Mouse (Mus musculus) hematopoietic stem cell, adult 5-6 weeks (primary cell): Measurements from ENCODE around the gene Plscr4. TPM values are rescaled to one million over a fixed set of nuclear protein-coding genes. Genes with fewer than 3 reads are reported as not detected.

Experiments used
- ATAC-seq, 2 experiments: fragments of 125-278 bp in 1 of 2; replicated peaks in 1 of 2; 2 replicates each; pipeline ENCODE4 v1.8.0; 2016 to 2017; ENCODE audit warnings: inconsistent platforms in 2 of 2, mild to moderate bottlenecking in 2 of 2, moderate number of reproducible peaks in 2 of 2, low read depth in 1 of 2, moderate TSS enrichment in 1 of 2; ENCODE audit not compliant: low FRiP score in 2 of 2, poor library complexity in 2 of 2, severe bottlenecking in 2 of 2, insufficient read depth in 1 of 2, low TSS enrichment in 1 of 2
- total RNA-seq: library from RNA; stranded (forward); fragments of 172-1452, 232-1000 nt; gene quantifications from 2 replicates; pipeline ENCODE4 v1.2.3, GENCODE M21; 2017

The Plscr4 gene
- total RNA-seq, result 9.8 and 10.6 TPM in 2 replicates

GRCm38 (mm10) chr9:92457261-92458058, at the start of gene Plscr4:
TSS of gene Plscr4 (plus strand) at chr9:92457373.
- peak; percentile 94 to 96 for ATAC-seq

- no peak for ATAC-seq
Measured at GRCm38 (mm10) chr9:92410225-92410624, 46.9 kb upstream of the Plscr4 start.

- no peak for ATAC-seq
Measured at GRCm38 (mm10) chr9:92412045-92412444, 45.1 kb upstream of the Plscr4 start.

GRCm38 (mm10) chr9:92413684-92414083, 43.5 kb upstream of the Plscr4 start:
- ATAC-seq, result no peak

GRCm38 (mm10) chr9:92437781-92438180, 19.4 kb upstream of the Plscr4 start:
- ATAC-seq, result no peak

- ATAC-seq, result peak; percentile 51 to 62; a peak in 3 of 4 replicates
Measured at GRCm38 (mm10) chr9:92441468-92441867, 15.7 kb upstream of the Plscr4 start.

- ATAC-seq, result no peak
Measured at GRCm38 (mm10) chr9:92444536-92444935, 12.6 kb upstream of the Plscr4 start.

- ATAC-seq, result no peak
Measured at GRCm38 (mm10) chr9:92456605-92457004, 568 bp upstream of the Plscr4 start.

GRCm38 (mm10) chr9:92458059-92458402, 858 bp downstream of the Plscr4 start:
- ATAC-seq, result peak in 1 of 2 experiments; percentile 50; a peak in 3 of 4 replicates

GRCm38 (mm10) chr9:92458418-92458817, 1.2 kb downstream of the Plscr4 start:
- ATAC-seq, result no peak

- no peak for ATAC-seq
Measured at GRCm38 (mm10) chr9:92467724-92468123, 10.6 kb downstream of the Plscr4 start.

- no peak for ATAC-seq
Measured at GRCm38 (mm10) chr9:92472256-92472855, 15.2 kb downstream of the Plscr4 start.

GRCm38 (mm10) chr9:92473178-92473577, 16.0 kb downstream of the Plscr4 start:
- ATAC-seq, result peak in 1 of 2 experiments; percentile 51; a peak in 1 of 4 replicates

- ATAC-seq, result no peak
Measured at GRCm38 (mm10) chr9:92474244-92474643, 17.1 kb downstream of the Plscr4 start.

- no peak for ATAC-seq
Measured at GRCm38 (mm10) chr9:92481663-92482062, 24.5 kb downstream of the Plscr4 start.

GRCm38 (mm10) chr9:92482551-92482950, 25.4 kb downstream of the Plscr4 start:
- no peak for ATAC-seq

GRCm38 (mm10) chr9:92484710-92485267, 27.6 kb downstream of the Plscr4 start:
- peak in 1 of 2 experiments; percentile 65; a peak in 2 of 4 replicates for ATAC-seq

GRCm38 (mm10) chr9:92489857-92490256, 32.7 kb downstream of the Plscr4 start:
- ATAC-seq, result no peak
